Mouse (Mus musculus) intestine, embryonic 16.5 days (tissue): ENCODE measurements around the gene Ptpru. TPM values are rescaled to one million over a fixed set of nuclear protein-coding genes. Genes with fewer than 3 reads are reported as not detected.

Source experiments
- ATAC-seq: fragments of 200-750 bp; cut with Nextera tagmentation; 2 replicates; pipeline ENCODE4 v1.8.0; 2017; ENCODE audit warnings: moderate TSS enrichment, moderate library complexity
- H3K27ac ChIP-seq: fragments of 300-500 bp; sonication (generic); 2 replicates; pipeline ENCODE4 v1.5.1; 2014; ENCODE audit warnings: mild to moderate bottlenecking, low read length
- H3K27me3 ChIP-seq: fragments of 300-500 bp; sonication (generic); replicated peaks from 2 replicates; pipeline ENCODE4 v1.6.1; 2014; ENCODE audit warnings: low read length, control low read depth, mixed read lengths; ENCODE audit not compliant: control insufficient read depth, insufficient read depth
- H3K36me3 ChIP-seq: fragments of 300-500 bp; sonication (generic); 2 replicates; pipeline ENCODE4 v1.6.1; 2014; ENCODE audit warnings: low read length, control low read depth; ENCODE audit not compliant: control insufficient read depth, insufficient read depth
- H3K4me1 ChIP-seq: fragments of 300-500 bp; sonication (generic); 2 replicates; pipeline ENCODE4 v1.6.1; 2014; ENCODE audit warnings: low read length, control low read depth, mixed read lengths; ENCODE audit not compliant: control insufficient read depth, insufficient read depth
- H3K4me2 ChIP-seq: fragments of 300-500 bp; sonication (generic); 2 replicates; pipeline ENCODE4 v1.6.1; 2014; ENCODE audit warnings: low read depth, low read length, control low read depth
- H3K4me3 ChIP-seq: fragments of 300-500 bp; sonication (generic); 2 replicates; pipeline ENCODE4 v1.5.1; 2014; ENCODE audit warnings: mild to moderate bottlenecking, low read length
- H3K9ac ChIP-seq: fragments of 300-500 bp; sonication (generic); 2 replicates; pipeline ENCODE4 v1.6.1; 2014; ENCODE audit warnings: low read depth, low read length
- H3K9me3 ChIP-seq: fragments of 300-500 bp; sonication (generic); 2 replicates; pipeline ENCODE4 v1.6.1; 2016; ENCODE audit warnings: low read length, control low read depth; ENCODE audit not compliant: control insufficient read depth
- WGBS: fragments of 180-500 bp; shearing (Covaris S2); extraction: QIAGEN DNeasy Blood & Tissue Kit; methylation state at CpG from one replicate; pipeline ENCODE4 v1.1.7; 2014; 5-methylcytosine and 5-hydroxymethylcytosine counted together
- polyA plus RNA-seq: library from polyadenylated mRNA; unstranded; fragments of >200 nt; fragmentation: Nextera tagmentation; extraction: Ambion mirVana; gene quantifications from 2 replicates; pipeline ENCODE4 v1.2.1, GENCODE M21; 2015

Gene Ptpru
- polyA plus RNA-seq, 1 experiment from 2014 or later = 4.7 TPM

- no peak overlapping the region for H3K9ac ChIP-seq
- no peaks in the 10 kb centered on the region for H3K27me3 ChIP-seq
- H3K9me3 ChIP-seq = no peaks in the 10 kb centered on the region
- no peak overlapping the region for H3K4me3 ChIP-seq
- peaks cover 4% of the 10 kb centered on the region; the same call in 1 of the 2 replicates for H3K4me1 ChIP-seq
- H3K36me3 ChIP-seq = no peaks in the 10 kb centered on the region
- H3K27ac ChIP-seq = no peak overlapping the region; the same call in 1 of the 2 replicates
- ATAC-seq = no peak
- no peak overlapping the region for H3K4me2 ChIP-seq
- WGBS = 60% methylated on average over 9 of the region's 9 CpGs
These were observed 34.2 kb downstream of the Ptpru start for GRCm38 (mm10) chr4:131803846-131804245.

GRCm38 (mm10) chr4:131798968-131799367 is 39.1 kb downstream of the Ptpru start:
- 55% methylated on average over 4 of the region's 4 CpGs for WGBS

GRCm38 (mm10) chr4:131797920-131798319 is 40.2 kb downstream of the Ptpru start:
- no peak for ATAC-seq
- Histone ChIP-seq H3K4me3 (no peak overlapping the region), H3K4me1 (peaks cover under 1% of the 10 kb centered on the region; the same call in 1 of the 2 replicates), H3K27me3 (no peaks in the 10 kb centered on the region), H3K36me3 (no peaks in the 10 kb centered on the region), H3K27ac (no peak overlapping the region), H3K9ac (no peak overlapping the region), H3K4me2 (no peak overlapping the region), H3K9me3 (no peaks in the 10 kb centered on the region)
- 67% methylated on average over 12 of the region's 12 CpGs for WGBS

More at GRCm38 (mm10) chr4:131798968-131799367, 39.1 kb downstream of the Ptpru start:
- no peaks in the 10 kb centered on the region for H3K27me3 ChIP-seq
- no peak overlapping the region for H3K9ac ChIP-seq
- peaks cover 4% of the 10 kb centered on the region; the same call in 1 of the 2 replicates for H3K4me1 ChIP-seq
- no peaks in the 10 kb centered on the region for H3K9me3 ChIP-seq
- H3K36me3 ChIP-seq = no peaks in the 10 kb centered on the region
- no peak overlapping the region for H3K27ac ChIP-seq
- no peak for ATAC-seq
- no peak overlapping the region for H3K4me2 ChIP-seq
- no peak overlapping the region for H3K4me3 ChIP-seq

GRCm38 (mm10) chr4:131797483-131797882 is 40.6 kb downstream of the Ptpru start:
- Histone ChIP-seq H3K4me2 (no peak overlapping the region), H3K27ac (no peak overlapping the region), H3K36me3 (no peaks in the 10 kb centered on the region), H3K4me1 (no peaks in the 10 kb centered on the region), H3K4me3 (no peak overlapping the region), H3K9ac (no peak overlapping the region), H3K27me3 (no peaks in the 10 kb centered on the region), H3K9me3 (no peaks in the 10 kb centered on the region)
- 81% methylated on average over 7 of the region's 7 CpGs for WGBS
- no peak for ATAC-seq

GRCm38 (mm10) chr4:131796312-131797080 is 41.6 kb downstream of the Ptpru start:
- ATAC-seq = no peak
- no peak overlapping the region for H3K4me3 ChIP-seq
- no peaks in the 10 kb centered on the region for H3K4me1 ChIP-seq
- H3K4me2 ChIP-seq = no peak overlapping the region
- H3K9ac ChIP-seq = no peak overlapping the region
- no peaks in the 10 kb centered on the region for H3K36me3 ChIP-seq
- H3K27me3 ChIP-seq = no peaks in the 10 kb centered on the region
- WGBS = 76% methylated on average over 14 of the region's 14 CpGs
- H3K9me3 ChIP-seq = no peaks in the 10 kb centered on the region
- H3K27ac ChIP-seq = no peak overlapping the region

GRCm38 (mm10) chr4:131786800-131787199 is 51.3 kb downstream of the Ptpru start:
- no peaks in the 10 kb centered on the region for H3K36me3 ChIP-seq
- no peak overlapping the region for H3K4me2 ChIP-seq
- WGBS = 81% methylated on average over 7 of the region's 7 CpGs
- no peak overlapping the region for H3K27ac ChIP-seq
- ATAC-seq = no peak
- H3K27me3 ChIP-seq = no peaks in the 10 kb centered on the region
- H3K9me3 ChIP-seq = no peaks in the 10 kb centered on the region
- no peak overlapping the region for H3K4me3 ChIP-seq
- no peak overlapping the region for H3K9ac ChIP-seq
- H3K4me1 ChIP-seq = peaks cover under 1% of the 10 kb centered on the region; the same call in 1 of the 2 replicates

- Histone ChIP-seq H3K9ac (no peak overlapping the region), H3K4me1 (peaks cover 8% of the 10 kb centered on the region; the same call in 1 of the 2 replicates), H3K36me3 (no peaks in the 10 kb centered on the region), H3K4me2 (no peak overlapping the region), H3K27ac (no peak overlapping the region), H3K4me3 (no peak overlapping the region), H3K9me3 (no peaks in the 10 kb centered on the region), H3K27me3 (no peaks in the 10 kb centered on the region)
- ATAC-seq = no peak
- 19% methylated on average over 9 of the region's 9 CpGs for WGBS
These were observed 54.1 kb downstream of the Ptpru start for GRCm38 (mm10) chr4:131784034-131784433.

GRCm38 (mm10) chr4:131781023-131781422 is 57.1 kb downstream of the Ptpru start:
- no peaks in the 10 kb centered on the region for H3K36me3 ChIP-seq
- 0 out of 2 replicates have a peak, but pooled peaks have one; percentile 48 for ATAC-seq
- no peak overlapping the region for H3K4me2 ChIP-seq
- no peak overlapping the region for H3K4me3 ChIP-seq
- no peaks in the 10 kb centered on the region for H3K27me3 ChIP-seq
- WGBS = 44% methylated on average over 3 of the region's 3 CpGs
- H3K27ac ChIP-seq = no peak overlapping the region
- no peak overlapping the region for H3K9ac ChIP-seq
- peaks cover 8% of the 10 kb centered on the region; the same call in 1 of the 2 replicates for H3K4me1 ChIP-seq
- no peaks in the 10 kb centered on the region for H3K9me3 ChIP-seq

GRCm38 (mm10) chr4:131778616-131779275 is 59.3 kb downstream of the Ptpru start:
- 91% methylated on average over 14 of the region's 14 CpGs for WGBS
- H3K36me3 ChIP-seq = no peaks in the 10 kb centered on the region
- ATAC-seq = no peak
- no peaks in the 10 kb centered on the region for H3K9me3 ChIP-seq
- H3K4me1 ChIP-seq = peaks cover 8% of the 10 kb centered on the region; the same call in 1 of the 2 replicates
- H3K9ac ChIP-seq = no peak overlapping the region
- H3K27ac ChIP-seq = no peak overlapping the region
- no peak overlapping the region for H3K4me3 ChIP-seq
- H3K27me3 ChIP-seq = no peaks in the 10 kb centered on the region
- H3K4me2 ChIP-seq = no peak overlapping the region
